Mouse (Mus musculus) bone marrow, adult 2 months (tissue): ENCODE measurements at regions not wholly inside any gene's neighbourhood (a gene's known extent, or its start where the extent isn't known, plus 50 kb on each side); places are given as distances from the start of the nearest gene placed in this dataset.

ENCODE experiments used
- CTCF ChIP-seq: fragments of 200-500 bp; IDR thresholded peaks from 2 replicates; pipeline ENCODE4 v1.5.1; 2011; ENCODE audit warnings: low read length, control low read depth; ENCODE audit not compliant: control insufficient read depth, insufficient read depth
- POLR2A ChIP-seq: fragments of 200-500 bp; IDR thresholded peaks from 2 replicates; pipeline ENCODE4 v1.6.1; 2011; ENCODE audit warnings: low read depth, mild to moderate bottlenecking, control low read depth, low read length, borderline replicate concordance; ENCODE audit not compliant: control insufficient read depth

DNA sequence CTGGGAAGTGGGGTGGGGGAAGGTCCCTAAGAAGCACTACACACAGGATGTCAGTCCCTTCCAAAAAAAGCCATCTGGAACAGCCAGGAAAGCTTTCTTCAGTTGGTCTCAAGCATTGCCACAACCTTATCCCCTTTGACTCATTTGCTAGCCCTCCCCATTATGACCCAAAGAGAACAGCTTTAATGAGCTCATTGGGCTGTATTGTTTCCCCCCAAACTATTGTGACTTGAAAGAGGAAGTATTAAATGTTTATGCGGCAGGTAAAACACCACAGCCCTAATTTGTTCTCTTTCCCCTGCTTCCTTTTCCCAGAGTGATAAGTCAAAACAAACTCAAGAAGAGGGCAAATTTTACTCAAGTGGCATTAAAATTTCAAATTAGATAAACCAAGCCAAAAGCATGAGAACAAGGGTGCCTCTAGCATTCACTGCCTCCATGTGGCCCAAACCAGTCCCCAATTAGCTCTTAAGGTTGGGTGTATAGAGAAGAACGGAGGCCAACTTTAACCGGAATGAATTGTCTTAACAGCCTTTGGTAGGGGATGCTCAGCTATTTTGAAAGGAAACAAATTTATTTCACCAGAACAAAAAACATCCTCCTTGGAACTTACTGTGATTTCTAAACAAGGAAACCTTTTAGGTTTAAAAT is 196.7 kb upstream of the Sp8 start:
- TF ChIP-seq CTCF (no peak), POLR2A (no peak)
